Mouse (Mus musculus) heart, adult 9 months (tissue): ENCODE results near the gene Daam1.
A peak's percentile ranks its signal among the peaks of the same experiment; 100 is the strongest.
"Not testable (repeated sequence)": the region's sequence is repeated elsewhere in the genome, so short reads cannot be mapped to it uniquely, and the experiment has no call there.

Experiments used
- DNase-seq, 2 experiments: peaks; one replicate each; pipeline ENCODE4 v3.0.0; 2022; ENCODE audit warnings: low spot score in 2 of 2

The Daam1 gene

DNA sequence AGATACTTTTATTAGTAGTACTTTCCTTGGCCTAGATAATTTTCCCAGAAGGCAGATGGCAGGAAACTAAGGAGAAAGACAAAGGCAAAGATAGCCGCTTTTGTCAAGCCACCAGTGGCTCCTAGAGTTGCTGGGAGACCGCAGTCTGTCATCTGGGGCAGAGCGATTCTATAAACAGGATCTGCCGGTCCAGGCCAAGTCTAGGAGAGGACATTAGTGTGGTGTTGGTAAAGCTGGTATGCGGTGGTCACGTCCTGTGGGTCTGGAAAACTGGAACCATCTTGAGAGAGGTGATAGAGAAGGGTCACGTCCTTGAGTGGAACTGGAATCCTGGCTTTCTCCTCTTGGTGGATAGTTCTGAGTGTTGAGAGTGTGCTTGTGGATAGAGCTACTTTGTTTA lies 3.2 kb downstream of the Daam1 start:
- peak; percentile 44 to 51 for DNase-seq

DNA sequence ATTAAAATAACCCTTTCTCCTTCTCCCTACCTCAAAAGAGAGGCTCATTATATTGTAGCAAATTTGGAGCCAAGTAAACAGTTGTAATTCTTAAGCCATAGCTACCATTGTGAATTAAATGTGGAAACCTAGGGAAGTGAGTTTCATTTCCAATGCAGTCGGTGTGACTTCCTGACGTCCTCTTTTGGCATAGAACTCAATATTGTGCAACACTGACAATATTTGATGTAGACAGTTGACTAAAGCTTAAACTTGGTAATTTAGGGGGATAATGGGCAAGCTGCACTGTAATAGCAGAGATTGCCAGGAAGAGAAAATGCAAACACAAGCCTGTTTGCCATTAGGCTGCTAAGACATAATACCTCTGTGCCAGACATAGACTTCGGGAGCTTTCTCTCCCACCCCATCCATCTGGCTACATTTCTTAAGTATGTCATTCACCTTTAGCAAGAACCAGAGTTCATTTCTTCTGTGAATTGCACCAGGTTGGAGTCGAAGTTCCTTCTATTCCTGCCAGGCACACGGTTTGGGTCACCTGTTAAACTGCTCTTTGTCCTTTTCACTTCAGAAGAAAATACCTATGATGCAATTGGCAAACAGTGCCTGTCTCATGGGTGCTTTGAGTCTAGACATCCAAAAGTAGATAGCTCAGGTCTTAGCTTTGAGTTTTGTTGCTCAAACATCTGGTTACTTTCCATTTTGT lies 5.2 kb downstream of the Daam1 start:
- no peak for DNase-seq

DNA sequence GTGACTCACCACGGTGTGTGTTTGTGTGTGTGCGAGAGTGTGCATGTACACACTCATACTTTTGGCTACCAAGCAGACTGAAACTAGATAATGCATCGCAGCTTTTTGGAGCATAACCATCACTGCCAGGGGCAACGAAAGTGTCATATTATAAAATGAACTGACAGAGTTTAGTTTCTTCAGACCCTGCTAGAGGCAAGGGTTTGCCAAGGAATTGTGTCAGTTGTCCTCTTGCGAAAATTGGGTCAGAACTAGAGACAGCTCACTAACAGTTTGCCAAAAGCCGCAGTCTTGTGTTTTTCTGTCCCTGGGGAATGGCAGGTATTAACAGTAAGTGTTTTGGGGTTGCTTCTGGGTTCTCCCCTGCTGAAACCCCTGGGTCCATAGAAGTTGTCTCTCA lies 5.9 kb downstream of the Daam1 start:
- no peak for DNase-seq

DNA sequence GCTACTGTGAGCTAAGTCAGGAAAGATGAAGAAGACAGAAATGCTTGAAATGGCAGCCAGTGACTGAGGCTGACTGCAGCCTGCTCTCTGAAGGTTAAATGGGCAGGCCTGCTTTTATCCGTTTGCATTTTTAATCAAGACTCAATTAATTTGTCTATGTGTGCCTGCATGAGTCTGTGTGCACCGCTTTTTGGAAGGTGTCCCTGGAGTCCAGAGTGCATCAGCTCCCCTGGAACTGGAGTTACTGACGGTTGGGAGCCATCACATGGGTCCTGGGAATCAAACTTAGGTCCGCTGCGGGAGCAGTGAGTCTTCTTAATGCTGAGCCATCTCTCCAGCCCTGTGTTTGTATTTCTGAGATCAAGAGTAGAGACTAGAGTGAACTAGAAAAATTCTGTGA lies 6.7 kb downstream of the Daam1 start:
- DNase-seq = no peak

DNA sequence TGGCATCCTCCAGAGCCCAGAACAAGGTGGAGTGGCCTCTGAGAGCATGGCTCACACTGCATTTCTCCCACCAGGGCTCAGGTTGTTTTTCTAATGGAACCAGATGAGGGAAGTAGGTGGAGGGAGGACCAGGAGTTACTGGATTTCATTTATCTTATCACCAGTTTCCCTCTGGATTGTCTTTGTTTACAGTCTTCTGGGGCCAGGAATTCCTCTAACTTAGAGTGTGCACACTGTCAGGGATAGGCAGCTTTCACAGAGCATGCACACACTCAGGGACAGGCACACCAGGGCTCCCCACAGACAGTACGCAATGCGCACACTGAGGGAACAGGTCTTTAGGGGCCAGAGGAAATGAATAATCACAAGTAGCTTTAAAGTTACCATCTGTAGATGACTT lies 7.4 kb downstream of the Daam1 start:
- no peak for DNase-seq

DNA sequence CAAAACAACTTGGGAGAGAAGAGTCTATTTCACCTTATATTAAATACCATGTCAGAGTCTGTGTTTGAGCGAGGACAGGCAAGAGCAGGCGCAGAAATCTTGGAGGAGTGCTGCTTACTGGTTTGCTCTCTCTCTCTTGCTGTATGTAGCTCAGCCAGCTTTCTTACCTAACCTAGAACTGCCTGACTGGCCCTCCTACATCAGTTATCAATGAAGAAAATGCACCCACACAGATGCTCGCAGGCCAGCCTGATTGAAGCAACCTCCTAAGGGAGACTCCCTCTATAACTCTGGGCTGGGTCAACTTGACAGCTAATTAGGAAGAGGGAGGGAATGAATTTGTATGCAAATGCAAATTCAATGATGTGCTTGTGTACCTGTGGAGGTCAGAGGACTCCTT lies 8.8 kb downstream of the Daam1 start:
- DNase-seq = no peak

DNA sequence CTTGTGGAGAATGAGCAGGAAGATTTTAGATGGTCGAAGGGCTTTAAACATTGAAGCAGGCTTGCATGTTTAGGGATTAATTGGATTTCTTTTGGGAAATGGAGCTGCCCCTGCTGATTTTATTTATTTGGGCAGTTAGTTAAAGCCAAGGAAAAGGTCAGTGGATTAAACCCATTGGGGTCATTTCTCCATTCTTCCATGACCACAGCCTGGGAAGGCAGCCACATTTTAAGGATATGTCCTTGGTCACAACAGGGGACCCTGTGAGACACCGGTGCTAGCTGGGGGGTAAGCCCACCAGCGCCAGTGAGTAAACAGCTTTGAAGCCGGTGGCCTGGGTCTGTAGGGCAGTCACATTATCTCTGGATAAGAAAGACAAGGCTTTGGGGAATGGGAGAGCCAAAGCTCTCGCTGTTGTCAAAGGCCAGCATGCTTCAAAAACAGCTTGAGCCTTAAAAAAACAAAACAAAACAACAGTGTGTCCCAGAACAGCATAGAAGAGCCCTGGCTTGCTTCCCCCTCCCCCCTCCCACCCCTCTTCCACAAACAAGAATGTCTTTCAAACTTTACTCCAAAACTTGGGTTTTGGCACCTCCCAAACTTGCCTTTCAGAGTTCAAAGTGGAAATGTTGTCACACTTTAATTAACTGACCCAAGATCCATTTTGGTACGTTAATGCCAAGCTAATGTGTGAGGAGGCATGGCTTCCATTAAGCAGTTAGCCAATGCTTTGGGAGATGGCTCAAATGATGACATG lies 9.7 kb downstream of the Daam1 start:
- DNase-seq = no peak

DNA sequence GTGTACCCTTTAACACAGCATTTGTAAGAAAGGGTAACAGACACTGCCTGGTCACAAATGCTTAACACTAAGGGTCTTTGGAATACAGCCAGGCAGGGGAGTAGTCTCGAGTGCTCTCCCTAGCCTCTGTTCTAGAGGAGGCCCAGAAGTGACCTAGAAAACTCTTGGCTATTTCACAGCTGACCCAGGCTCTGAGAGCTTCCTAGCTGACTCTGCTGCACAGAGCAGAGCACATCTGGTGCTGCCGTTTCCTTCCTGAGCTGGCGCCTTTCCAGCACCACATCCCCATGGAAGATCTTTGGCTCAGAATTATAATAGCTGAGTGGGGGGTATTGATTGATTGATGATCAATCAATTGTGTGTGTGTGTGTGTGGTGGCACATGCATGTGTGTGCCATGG lies 11.1 kb downstream of the Daam1 start:
- DNase-seq = peak in 1 of 2 experiments; percentile 48

DNA sequence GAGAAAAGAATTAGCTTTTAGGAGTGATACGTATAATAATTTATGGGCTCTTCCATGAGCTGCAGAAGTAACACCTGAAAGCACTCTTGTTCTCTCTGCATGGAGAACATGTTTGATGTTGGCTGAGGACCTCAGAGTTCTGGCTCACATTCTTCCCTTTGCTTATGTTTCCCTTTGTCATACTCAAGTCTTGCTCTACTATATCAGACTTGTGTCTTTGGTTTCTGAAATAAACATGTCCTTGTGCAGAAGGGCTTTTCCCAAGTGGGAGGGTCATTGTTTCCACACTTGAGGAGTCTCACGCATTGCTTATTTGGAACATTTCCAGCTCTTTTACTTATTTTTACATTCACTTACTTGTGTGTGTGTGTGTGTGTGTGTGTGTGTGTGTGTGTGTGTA lies 11.7 kb downstream of the Daam1 start:
- DNase-seq = no peak

DNA sequence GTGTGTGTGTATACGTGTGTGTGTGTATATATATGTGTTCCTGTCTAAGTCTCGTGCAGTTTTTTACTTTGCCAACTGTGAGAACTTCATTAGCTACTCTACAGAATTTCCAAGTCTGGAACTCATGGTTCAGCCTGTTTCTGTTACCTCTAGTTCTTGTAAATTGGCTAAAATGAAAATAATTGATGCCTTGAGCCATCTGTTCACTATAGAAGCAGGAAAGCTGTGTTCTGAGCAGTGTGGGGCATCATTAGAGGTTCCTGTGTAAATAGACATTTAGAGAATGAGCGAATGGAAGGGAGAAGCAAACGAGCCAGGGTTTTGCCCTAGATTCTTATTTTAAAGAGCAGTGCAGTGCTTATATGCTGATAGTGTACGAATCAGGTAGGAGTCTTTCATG lies 14.6 kb downstream of the Daam1 start:
- DNase-seq = no peak

DNA sequence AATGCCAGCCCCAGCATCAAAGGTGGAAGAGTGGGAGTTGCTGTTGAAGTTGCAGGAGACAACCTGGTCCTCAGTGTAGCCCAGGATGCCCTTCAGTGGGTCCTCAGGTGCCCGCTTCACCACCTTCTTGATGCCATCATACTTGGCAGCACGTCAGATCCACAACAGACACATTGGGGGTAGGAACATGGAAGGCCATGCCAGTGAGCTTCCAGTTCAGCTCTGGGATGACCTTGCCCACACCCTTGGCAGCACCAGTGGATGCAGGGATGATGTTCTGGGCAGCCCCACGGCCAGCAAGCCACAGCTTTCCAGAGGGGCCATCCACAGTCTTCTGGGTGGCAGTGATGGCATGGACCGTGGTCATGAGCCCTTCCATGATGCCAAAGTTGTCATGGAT lies 15.5 kb downstream of the Daam1 start:
- not testable (repeated sequence) for DNase-seq

DNA sequence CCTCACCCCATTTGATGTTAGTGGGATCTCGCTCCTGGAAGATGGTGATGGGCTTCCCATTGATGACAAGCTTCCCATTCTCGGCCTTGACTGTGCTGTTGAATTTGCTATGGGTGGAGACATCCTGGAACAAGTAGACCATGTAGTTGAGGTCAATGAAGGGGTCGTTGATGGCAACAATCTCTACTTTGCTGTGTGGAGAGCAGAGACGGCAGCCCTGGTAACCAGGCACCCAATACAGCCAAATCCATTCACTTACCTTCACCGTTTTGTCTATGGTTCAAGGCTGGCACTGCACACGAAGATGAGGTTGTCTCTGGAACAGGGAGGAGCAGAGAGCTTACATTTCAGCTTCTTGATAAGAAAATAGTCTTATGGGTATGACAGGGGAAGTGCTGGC lies 16.1 kb downstream of the Daam1 start:
- not testable (repeated sequence) for DNase-seq

DNA sequence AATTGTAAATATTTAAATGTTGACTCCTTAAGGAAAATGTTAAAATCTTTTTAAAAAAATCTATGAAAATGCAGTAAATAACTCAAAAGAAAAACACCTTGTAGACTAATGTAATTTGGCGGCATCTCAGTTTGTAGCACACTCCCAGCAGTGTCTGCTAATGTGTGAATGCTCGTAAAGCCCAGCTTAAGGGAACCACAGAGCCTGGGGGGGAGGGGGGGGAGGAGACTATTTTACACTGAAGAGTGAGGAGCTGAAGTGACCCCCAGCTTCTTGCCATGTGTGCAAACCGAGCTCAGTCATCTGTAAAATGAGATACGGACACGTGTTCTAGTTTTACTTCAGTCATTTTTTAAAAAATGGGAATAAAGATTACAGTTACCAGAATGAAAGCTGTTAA lies 16.7 kb downstream of the Daam1 start:
- no peak for DNase-seq

DNA sequence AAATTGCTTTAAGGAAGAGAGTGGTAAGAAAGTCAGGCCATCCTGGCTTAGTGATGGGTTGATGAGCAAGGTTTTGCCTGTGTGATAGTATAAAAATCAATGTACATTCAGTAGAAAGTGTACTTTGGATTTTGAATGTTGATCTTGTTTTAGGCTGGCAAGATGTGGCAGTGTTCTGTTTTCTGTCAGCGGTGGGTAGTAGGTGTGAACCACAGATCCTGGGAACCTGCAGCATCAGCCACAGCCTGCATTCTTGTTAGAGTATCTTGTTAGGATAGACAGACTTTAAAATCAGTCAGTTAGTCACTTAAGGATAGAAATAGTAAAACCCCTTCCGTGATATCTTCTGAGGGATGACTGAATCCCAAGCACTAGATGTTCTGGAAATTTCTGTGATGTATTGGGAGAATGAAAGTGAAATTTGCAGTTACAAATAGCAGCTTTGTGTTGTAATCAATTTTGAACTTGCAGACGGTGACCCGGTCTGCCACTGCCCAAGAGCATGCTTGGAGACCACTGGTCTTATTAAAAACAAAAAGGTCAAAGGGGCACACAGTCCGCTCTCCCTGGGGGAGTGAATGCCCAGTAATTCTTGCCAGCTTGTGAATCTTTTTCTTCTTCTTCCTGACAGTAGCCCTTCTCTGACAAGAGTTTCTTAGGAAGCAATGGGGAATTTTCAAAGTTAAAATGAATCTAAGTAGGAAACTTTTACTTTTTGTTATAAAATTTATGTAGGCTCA lies 17.3 kb downstream of the Daam1 start:
- DNase-seq = no peak

DNA sequence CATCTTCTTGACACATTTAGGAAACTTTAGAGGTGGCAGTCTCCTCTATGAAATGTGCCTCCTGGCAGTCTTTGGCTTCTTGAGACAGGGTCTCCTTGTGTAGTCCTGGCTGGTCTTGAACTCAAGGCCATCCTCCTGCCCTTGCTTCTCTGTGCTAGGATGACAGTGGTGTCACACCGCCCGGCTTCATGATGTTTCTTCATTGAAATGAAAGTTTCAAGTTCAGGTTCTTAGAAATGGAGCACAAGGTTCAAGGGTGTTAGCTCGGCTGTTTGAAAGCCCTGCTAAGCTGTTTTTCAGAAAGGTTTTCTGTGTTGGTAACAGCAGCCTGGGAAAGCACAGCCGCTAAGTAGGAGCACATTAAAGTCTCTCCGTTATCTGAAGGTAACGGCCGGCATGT lies 18.2 kb downstream of the Daam1 start:
- DNase-seq = no peak

DNA sequence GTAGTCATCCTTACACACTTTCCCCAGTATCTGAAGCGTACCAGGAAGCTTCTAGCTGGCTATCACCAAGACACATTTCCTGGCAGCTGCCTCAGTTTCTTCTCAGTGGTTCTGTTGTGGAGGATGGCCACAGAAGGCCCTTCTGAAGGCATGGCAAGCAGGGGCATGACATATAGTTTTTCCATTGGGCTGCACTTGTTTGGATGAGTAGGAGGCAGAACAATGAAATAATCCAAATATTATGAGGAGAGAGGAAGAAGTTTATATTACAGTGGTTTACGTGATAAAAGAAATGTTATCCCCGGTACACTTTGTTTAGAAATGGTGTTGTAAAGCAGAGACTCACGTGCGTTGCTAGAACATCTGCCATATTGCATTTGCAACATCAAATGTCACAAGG lies 19.3 kb downstream of the Daam1 start:
- DNase-seq = no peak

DNA sequence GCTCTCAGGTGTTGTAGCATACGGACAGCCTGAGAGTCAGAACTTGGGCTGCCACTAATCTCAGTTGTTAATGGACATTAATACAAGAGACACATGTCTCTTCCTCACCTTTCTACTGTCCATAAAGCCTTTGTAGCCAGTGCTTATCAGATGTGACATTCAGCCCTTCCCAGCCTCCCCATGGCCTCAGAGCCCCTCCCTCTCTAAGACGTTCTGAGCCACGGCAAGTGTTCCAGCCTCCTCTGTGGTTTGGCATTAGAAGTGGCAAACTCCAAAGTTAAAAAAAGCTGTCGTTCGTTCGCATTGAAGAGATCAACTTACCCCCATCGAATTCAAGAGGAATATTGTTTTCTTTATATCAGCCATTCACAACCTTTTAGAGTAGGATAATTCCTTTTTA lies 21.8 kb downstream of the Daam1 start:
- DNase-seq = no peak

DNA sequence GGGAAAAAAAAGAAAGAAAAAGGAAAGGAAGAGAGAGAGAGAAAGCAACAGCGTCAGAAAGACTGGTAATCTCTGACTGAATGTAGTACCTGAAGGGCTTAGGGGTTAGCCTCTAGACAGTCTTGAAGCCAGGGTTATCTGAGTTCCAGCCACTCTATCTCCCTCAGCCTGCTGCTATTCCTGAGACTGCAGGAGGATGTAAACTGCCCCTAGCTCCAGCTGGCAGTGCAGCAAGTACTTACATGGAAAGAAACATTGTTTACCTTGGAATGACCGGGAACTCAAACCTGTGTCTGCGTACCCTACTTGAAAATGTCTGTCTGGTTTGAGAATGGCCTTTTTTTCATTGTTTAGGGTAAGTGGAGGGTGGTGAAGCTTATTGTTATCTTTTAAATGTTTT lies 22.8 kb downstream of the Daam1 start:
- no peak for DNase-seq

DNA sequence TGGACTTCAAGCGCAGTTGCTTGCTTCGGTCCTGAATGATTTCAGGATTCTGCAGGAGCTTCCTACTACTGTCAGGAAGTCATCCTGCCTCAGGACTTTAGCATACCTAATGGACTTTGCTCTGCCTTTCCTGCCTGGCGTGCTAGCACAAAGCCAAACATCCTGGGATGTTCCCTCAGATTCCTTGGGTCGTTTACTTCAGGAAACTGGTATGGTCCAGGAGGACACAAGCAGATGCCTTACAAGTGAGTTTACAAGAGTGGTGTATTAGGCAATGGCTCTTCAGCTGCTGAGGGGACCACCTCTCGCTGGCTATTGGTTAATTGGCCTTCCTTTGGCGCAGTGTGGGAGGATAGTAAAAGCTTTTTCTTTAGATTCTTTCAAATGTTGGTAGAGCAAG lies 23.3 kb downstream of the Daam1 start:
- DNase-seq = no peak

DNA sequence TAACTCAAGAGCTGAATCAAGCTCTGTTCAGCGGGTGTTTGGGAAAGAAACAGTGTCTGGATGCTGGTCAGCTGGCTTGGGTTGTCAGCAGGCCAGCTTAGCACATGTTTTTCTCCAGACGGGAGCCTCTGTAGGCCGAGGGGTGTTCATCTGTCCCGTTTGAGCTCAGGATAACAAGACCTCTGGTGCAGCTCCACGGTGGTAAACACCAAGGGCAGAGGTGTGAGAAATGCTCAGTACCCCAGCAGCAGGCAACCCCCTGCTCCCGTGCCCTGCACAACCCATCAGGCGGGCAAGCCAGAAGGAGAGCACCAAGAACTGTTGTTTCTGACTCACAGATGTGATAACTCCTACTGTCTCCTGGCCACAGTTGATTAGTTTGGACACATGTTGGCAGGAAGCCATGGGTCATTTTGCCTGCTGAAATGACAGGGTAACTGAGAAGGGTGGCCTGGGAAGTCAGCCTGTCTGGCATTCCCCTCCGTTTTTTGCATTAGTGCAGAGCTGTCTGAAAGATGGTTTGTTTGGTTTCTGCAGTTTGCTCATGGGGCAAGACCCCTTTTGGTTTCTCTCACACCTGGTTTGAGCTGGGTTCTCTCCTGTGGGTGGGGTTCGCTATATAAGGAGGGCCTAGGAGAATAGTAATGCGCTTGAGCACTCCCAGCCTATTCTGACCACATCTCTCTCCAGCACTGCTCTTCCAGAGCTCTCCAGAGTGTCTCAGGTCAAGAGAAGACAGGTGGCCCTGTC lies 25.0 kb downstream of the Daam1 start:
- DNase-seq = peak; percentile 64 to 78

DNA sequence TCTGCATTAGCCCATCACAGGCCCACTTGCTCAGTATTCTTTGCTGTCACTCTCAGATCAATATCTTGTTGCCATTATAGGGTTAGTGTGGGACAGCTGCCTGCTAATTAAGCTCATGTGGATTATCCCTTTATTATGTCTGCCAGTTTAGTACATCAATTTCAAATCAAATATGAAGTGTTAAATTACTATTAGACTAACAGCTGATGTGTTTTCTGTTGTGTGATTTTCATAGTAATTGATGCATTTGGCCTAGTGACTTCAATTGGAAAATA lies 25.5 kb downstream of the Daam1 start:
- DNase-seq = no peak

DNA sequence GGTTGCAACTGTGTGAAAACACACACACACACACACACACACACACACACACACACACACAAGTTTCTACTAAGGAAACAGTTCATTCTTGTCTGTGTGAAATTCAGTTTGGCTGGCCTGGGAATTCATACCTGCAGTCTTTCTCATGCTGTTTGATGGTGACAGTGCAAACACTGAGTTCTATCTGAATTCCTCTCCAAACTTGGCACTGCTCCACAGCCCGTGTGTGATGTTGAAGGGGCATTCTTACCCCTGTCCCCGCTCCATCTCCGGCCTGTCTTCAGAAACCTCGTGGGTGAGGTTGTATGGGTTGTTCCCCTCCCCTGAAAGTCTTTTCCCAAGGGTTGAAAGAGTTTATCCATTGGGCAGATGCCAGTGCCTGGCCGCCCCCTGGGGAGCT lies 28.2 kb downstream of the Daam1 start:
- DNase-seq = no peak
